Mouse (Mus musculus) neural tube, embryonic 15.5 days (tissue): Measurements from ENCODE around the gene Sart3. TPM values are rescaled to one million over a fixed set of nuclear protein-coding genes. Genes with fewer than 3 reads are reported as not detected.

ENCODE experiments used
- ATAC-seq: fragments of 200-750 bp; cut with Nextera tagmentation; 2 replicates; pipeline ENCODE4 v1.8.0; 2017; ENCODE audit warnings: mild to moderate bottlenecking, moderate TSS enrichment, moderate library complexity; ENCODE audit not compliant: low FRiP score
- H3K27ac ChIP-seq: fragments of 300-500 bp; sonication (generic); replicated peaks from 2 replicates; pipeline ENCODE4 v1.5.1; 2015; ENCODE audit warnings: mild to moderate bottlenecking, inconsistent platforms
- H3K27me3 ChIP-seq: fragments of 300-500 bp; sonication (generic); replicated peaks from 2 replicates; pipeline ENCODE4 v1.6.1; 2015; ENCODE audit warnings: inconsistent platforms
- H3K36me3 ChIP-seq: fragments of 300-500 bp; sonication (generic); 2 replicates; pipeline ENCODE4 v1.6.1; 2015; ENCODE audit warnings: inconsistent platforms
- H3K4me1 ChIP-seq: fragments of 300-500 bp; sonication (generic); 2 replicates; pipeline ENCODE4 v1.6.1; 2015; ENCODE audit warnings: inconsistent platforms
- H3K4me2 ChIP-seq: fragments of 300-500 bp; sonication (generic); 2 replicates; pipeline ENCODE4 v1.6.1; 2015; ENCODE audit warnings: inconsistent platforms, mild to moderate bottlenecking, moderate library complexity
- H3K4me3 ChIP-seq: fragments of 300-500 bp; sonication (generic); replicated peaks from 2 replicates; pipeline ENCODE4 v1.5.1; 2015; ENCODE audit warnings: mild to moderate bottlenecking, inconsistent platforms
- H3K9ac ChIP-seq: fragments of 300-500 bp; sonication (generic); replicated peaks from 2 replicates; pipeline ENCODE4 v1.6.1; 2015; ENCODE audit warnings: mild to moderate bottlenecking, inconsistent platforms
- H3K9me3 ChIP-seq: fragments of 300-500 bp; sonication (generic); replicated peaks from 2 replicates; pipeline ENCODE4 v1.6.1; 2016; ENCODE audit warnings: inconsistent platforms
- WGBS: fragments of 180-500 bp; shearing (Covaris S2); methylation state at CpG from one replicate; pipeline ENCODE4 v1.1.7; 2015; ENCODE audit warnings: mixed read lengths; 5-methylcytosine and 5-hydroxymethylcytosine counted together
- polyA plus RNA-seq: library from polyadenylated mRNA; unstranded; fragments of >200 nt; fragmentation: Nextera tagmentation; extraction: Ambion mirVana; gene quantifications from 2 replicates; pipeline ENCODE4 v1.2.1, GENCODE M21; 2015

Sart3 gene
- polyA plus RNA-seq, 1 experiment from 2014 or later = 40.7 TPM

DNA sequence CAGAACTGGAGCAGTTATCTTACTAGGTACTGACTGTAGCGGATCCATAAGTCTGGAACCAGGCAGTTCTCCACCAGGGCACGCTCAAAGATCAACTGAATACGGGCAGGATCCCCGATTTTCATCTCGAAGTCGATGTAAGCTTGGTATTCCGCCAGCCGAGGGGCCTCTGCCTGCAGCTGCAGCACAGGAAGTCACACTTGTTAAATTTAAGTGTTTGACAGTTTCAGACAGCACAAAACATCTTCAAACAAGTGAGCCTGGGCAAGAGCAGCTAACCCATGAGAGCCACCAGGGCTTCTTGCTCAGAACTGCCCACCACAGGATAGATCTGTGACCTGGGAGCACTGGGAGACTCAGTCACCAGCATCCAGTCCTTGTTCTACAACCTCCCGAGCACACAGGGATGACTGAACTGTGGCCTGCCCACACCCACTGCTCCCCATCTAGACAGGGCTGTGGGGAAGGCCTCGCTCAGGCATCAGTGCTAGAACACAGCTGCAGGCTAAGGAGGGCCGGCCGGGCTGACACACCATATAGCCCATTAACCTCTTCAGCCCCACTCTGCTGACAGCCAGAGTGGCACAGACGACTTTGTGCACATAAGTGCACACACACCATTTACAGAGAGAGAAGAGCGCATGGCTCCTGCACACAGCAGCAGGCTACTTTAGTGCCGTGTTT, 16.8 kb downstream of the Sart3 start:
- no peaks in the 10 kb centered on the region for H3K27me3 ChIP-seq
- H3K4me3 ChIP-seq = no peak overlapping the region
- H3K36me3 ChIP-seq = peaks cover 98% of the 10 kb centered on the region
- no peak overlapping the region for H3K27ac ChIP-seq
- no peak overlapping the region for H3K4me2 ChIP-seq
- H3K9me3 ChIP-seq = no peaks in the 10 kb centered on the region
- no peak overlapping the region for H3K9ac ChIP-seq
- no peaks in the 10 kb centered on the region for H3K4me1 ChIP-seq
- 93% methylated on average over 15 of the region's 15 CpGs for WGBS
- ATAC-seq = no peak

DNA sequence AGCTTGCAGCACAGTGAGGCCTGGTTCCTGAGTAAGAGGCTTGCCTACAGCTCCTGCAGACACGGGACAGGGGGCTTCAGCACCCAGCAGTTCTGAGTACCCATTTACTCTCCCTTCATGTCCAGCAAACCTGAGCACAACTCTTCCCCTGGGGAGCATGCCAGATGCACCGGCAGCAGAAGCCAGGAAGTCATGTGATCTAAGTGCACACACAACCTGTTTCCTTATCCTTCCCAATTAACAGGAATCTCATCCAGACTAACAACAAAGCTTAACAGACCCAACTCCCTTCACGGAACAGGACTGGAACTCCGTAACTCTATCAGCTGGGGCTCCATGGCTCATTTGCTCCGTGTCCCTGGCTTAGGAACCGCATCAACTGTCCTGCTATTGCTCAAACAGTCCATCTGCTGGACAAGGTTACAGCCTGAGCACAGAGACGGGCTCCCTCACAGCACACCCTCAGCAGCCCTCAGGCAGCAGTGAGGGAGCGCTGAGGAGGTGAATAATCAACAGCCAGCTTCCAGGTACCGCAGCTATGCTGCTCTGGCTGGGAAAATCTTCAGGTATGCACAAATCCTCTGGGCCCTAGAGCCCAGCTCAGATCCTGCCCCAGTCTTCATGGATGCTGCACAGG, 20.7 kb downstream of the Sart3 start:
- Histone ChIP-seq H3K27ac (no peak overlapping the region), H3K9ac (no peak overlapping the region), H3K36me3 (peaks cover 99% of the 10 kb centered on the region), H3K9me3 (no peaks in the 10 kb centered on the region), H3K4me2 (no peak overlapping the region), H3K4me3 (no peak overlapping the region), H3K4me1 (no peaks in the 10 kb centered on the region), H3K27me3 (no peaks in the 10 kb centered on the region)
- ATAC-seq = no peak
- WGBS = 86% methylated on average over 9 of the region's 9 CpGs

DNA sequence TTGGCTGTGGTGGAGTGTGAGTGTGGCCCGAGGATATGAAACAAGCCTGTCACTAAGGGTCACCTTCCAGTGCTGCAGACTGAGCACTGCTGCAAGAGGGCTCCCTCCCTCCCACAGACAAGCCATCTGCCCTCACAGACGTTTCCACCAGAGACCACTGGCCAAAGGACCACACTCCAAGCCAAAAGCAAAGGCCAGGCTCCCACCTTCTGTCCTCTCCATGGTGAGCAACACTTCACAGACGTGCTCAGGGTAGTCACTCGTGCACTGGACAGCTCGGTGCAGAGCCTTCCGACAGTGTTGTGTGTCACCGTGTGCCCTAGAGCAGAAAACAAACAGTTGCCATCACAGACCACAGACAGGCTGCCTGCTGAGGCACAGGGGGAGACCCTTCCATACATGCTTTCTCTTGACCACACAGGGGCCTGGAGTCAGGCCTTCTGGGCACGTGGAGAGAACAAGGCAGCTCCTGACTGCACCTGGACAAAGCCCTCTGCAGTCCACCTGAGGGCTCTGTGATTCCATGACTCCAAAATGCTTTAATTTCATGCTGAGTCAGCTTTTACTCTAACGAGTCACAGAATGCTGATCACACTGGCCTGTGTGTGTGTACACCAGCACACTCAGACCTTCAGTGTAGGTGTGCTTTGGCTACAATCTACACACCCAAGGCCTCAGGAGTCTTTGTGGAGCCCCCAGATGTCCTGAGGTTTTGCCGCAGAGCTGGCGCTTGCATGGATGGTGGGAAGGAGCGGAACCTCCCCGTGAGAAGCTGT, 23.6 kb downstream of the Sart3 start:
- ATAC-seq = no peak
- H3K36me3 ChIP-seq = peaks cover 98% of the 10 kb centered on the region
- H3K9me3 ChIP-seq = no peaks in the 10 kb centered on the region
- H3K27me3 ChIP-seq = no peaks in the 10 kb centered on the region
- no peak overlapping the region for H3K9ac ChIP-seq
- H3K4me1 ChIP-seq = no peaks in the 10 kb centered on the region
- no peak overlapping the region for H3K4me2 ChIP-seq
- WGBS = 96% methylated on average over 13 of the region's 13 CpGs
- H3K4me3 ChIP-seq = no peak overlapping the region
- H3K27ac ChIP-seq = no peak overlapping the region

DNA sequence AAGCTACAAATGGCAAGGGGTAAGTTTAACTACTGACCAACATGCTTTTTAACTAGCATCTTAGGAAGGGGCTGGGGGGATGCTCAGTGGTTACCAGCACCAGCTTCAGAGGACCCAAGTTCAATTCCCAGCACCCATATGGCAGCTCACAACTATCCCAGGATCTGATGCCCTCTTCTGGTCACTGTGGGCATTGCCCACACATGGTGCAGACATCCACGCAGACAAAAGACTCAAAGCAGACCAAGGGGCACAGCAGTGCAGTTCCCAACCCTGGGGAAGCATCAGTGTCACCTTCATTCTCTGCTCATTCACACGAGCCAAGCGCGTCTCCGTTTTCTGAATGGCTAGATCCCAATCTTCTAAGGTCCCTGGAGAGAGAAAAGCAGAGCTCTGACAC, 24.7 kb downstream of the Sart3 start:
- no peak for ATAC-seq
- 96% methylated on average over 5 of the region's 5 CpGs for WGBS
- H3K9me3 ChIP-seq = no peaks in the 10 kb centered on the region
- H3K4me3 ChIP-seq = no peak overlapping the region
- H3K27me3 ChIP-seq = no peaks in the 10 kb centered on the region
- peaks cover 98% of the 10 kb centered on the region for H3K36me3 ChIP-seq
- no peak overlapping the region for H3K27ac ChIP-seq
- H3K4me1 ChIP-seq = no peaks in the 10 kb centered on the region
- no peak overlapping the region for H3K9ac ChIP-seq
- H3K4me2 ChIP-seq = no peak overlapping the region

DNA sequence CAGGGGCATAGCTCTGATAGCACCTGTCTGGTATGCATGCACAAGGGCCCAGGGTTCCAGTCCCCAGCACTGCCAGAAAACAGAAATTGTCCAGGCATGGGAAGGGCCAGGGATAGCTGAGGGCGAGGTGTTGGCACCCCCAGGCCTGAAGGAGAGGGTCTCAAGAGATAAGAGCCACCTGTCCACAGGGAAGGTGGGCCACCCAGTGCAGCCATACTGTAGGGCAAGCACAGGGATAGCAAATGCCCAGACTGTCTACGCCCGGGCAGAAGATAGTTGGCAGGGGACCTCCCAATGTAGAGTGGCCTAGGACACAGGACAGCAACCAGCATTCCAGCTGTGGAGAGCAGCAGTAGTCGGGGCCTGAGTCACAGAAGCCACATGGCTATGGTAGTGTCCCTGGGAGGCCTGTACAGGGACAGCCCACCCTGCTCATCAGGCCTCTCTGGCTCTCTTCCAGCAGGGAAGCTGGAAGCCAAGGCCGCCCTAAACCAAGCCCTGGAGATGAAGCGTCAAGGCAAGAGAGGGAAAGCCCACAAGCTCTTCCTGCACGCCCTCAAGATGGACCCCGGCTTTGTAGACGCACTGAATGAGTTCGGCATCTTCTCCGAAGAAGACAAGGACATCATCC, 34.6 kb downstream of the Sart3 start:
- WGBS = 92% methylated on average over 11 of the region's 11 CpGs
- Histone ChIP-seq H3K36me3 (peaks cover 45% of the 10 kb centered on the region), H3K9ac (no peak overlapping the region), H3K4me2 (no peak overlapping the region), H3K27ac (no peak overlapping the region), H3K4me1 (peaks cover 28% of the 10 kb centered on the region), H3K9me3 (no peaks in the 10 kb centered on the region), H3K27me3 (no peaks in the 10 kb centered on the region), H3K4me3 (no peak overlapping the region)
- no peak for ATAC-seq

DNA sequence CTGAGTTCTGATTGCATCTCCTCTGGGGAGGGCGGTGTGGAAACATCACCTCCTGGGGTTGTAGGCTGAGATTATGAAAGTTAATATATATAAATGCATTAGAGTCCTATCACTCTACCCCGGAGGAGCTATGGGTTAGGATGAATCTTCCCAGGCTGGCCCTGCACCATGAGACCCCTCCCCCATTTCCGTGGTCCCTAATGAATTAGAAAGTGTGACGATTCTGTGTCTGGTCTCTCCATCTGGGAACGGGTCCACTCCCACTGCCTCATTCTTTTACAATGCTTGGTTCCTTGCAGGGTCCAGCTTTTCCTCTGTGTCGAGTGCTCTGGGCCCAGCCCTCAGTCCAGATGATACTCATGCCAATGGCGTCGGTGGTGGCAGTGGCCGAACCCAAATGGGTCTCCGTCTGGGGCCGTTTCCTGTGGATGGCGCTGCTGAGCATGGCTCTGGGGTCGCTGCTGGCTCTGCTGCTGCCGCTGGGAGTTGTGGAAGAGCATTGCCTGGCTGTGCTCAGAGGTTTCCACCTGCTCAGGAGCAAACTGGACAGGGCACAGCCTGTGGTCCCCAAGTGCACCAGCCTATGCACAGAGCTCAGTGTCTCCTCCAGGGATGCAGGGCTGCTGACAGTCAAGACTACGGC, 35.7 kb downstream of the Sart3 start:
- Histone ChIP-seq H3K27ac (peak overlapping the region; percentile 98), H3K9ac (peak overlapping the region; percentile 74), H3K9me3 (no peaks in the 10 kb centered on the region), H3K4me2 (peak overlapping the region; percentile 86), H3K4me3 (peak overlapping the region; percentile 66), H3K27me3 (no peaks in the 10 kb centered on the region), H3K4me1 (peaks cover 28% of the 10 kb centered on the region), H3K36me3 (peaks cover 34% of the 10 kb centered on the region)
- ATAC-seq = no peak
- 41% methylated on average over 15 of the region's 15 CpGs for WGBS

DNA sequence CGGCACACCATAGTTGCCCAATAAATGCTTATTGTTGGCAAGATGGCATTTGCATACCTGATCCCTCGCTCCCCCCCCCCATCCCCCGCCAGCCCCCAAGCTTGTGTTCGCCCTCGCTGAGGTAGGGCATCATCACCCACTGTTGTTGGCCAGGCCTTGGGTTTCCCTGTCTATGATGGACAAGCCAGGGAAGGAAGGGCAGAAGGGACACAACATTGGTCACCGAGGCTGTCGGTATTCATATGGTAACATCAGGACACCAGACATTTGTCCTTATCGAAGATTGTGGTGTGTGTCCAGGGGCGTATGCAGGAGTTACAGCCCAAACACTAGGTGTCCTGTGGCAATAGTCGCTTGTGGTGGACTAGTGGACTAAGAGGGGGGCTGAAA, 36.2 kb downstream of the Sart3 start:
- ATAC-seq = peak; percentile 32; the same call in 1 of the 2 replicates
- peak overlapping the region; percentile 98 for H3K27ac ChIP-seq
- H3K9ac ChIP-seq = peak overlapping the region; percentile 74
- H3K27me3 ChIP-seq = no peaks in the 10 kb centered on the region
- H3K36me3 ChIP-seq = peaks cover 29% of the 10 kb centered on the region
- 3% methylated on average over 10 of the region's 10 CpGs for WGBS
- no peaks in the 10 kb centered on the region for H3K9me3 ChIP-seq
- H3K4me1 ChIP-seq = peaks cover 28% of the 10 kb centered on the region
- peak overlapping the region; percentile 66 for H3K4me3 ChIP-seq
- peak overlapping the region; percentile 86 for H3K4me2 ChIP-seq

DNA sequence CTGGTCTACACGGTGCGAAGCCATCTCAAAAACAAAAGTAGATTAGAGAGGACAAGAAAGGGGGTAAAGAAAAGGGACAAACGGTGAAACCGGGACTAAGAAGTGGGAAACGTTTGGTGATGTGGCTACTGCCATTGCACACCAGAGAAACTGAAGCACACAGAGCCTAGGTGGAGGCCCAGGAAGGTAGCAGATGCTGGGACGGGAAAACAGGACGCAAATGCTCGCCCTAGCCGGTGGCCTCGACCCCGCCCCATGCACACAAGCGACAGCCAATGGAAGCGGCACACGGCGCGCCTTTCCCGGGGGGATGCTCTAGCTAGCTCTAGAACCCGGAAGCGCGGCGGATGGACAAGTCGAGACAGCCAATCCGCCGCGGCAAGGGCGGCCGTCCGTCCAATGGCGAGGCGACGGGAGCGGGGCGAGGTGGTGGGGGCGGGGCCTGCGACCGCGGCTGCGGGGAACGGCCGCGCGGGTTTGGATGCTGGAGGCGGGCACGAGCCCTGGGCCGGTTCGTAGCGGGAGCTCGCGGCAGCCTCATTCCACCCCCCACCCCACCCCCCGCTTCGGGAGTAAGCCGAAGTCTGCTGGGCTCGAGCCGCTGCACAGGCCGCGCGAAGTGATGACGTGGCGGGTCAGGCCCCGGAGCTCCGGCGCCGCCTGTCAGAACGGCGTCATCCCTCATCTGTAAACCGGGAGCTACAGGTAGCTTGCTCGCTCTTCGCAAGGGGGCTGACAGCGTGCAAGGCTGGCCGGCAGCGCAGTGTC, 36.8 kb downstream of the Sart3 start, which contains the start of gene Ficd:
Gene Ficd, plus strand, starts transcription at position 459 of the 768 bp plus-strand sequence.
- H3K4me2 ChIP-seq = peak within 1 kb of the TSS; percentile 86
- WGBS = under 1% methylated on average over 69 of the region's 71 CpGs
- ATAC-seq = peak; percentile 94
- H3K4me3 ChIP-seq = peak within 1 kb of the TSS; percentile 66
- peak within 1 kb of the TSS; percentile 98 for H3K27ac ChIP-seq
- H3K9ac ChIP-seq = peak within 1 kb of the TSS; percentile 74
- peaks cover 24% of the 10 kb centered on the region for H3K36me3 ChIP-seq
- H3K9me3 ChIP-seq = no peaks in the 10 kb centered on the region
- no peaks in the 10 kb centered on the region for H3K27me3 ChIP-seq
- peaks cover 33% of the 10 kb centered on the region for H3K4me1 ChIP-seq

DNA sequence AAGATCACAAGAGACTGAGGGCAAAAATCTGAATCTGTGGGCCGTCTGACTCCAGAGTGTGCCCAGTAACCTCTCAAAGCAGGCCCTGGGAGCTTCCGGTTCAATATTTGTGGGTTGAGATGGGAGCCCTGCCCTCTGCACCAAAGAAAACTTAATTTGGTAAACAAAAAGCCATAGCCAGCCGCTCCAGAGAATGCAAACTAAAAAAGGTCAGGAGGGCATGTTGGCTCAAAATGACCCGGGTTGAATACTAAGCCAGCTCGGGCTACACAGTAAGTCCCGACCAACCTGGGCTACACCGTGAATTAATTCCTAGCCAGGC, 37.3 kb downstream of the Sart3 start:
- H3K9ac ChIP-seq = peak overlapping the region; percentile 21
- peak overlapping the region; percentile 66 for H3K4me3 ChIP-seq
- H3K27ac ChIP-seq = peak overlapping the region; percentile 98
- peak overlapping the region; percentile 86 for H3K4me2 ChIP-seq
- no peaks in the 10 kb centered on the region for H3K9me3 ChIP-seq
- H3K27me3 ChIP-seq = no peaks in the 10 kb centered on the region
- 32% methylated on average over 7 of the region's 7 CpGs for WGBS
- H3K36me3 ChIP-seq = peaks cover 19% of the 10 kb centered on the region
- H3K4me1 ChIP-seq = peaks cover 38% of the 10 kb centered on the region
- ATAC-seq = 0 out of 2 replicates have a peak, but pooled peaks have one; percentile 33

DNA sequence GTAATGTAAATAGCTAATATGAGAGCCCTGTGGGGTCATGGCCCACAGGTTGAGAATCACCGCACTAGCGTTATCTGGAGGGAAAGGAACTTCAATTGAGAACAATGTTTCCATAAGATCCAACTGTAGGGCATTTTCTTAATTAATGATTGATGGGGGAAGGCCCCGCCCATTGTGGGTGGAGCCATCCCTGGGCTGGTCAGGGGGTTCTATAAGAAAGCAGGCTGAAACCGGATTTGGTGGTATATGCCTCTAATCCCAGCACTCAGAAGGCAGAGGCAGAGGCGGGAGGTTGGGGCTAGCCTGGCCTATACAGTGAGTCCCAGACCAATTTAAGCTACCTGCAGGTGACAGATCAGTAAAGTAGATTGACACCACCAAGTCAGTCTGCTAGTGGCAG, 37.9 kb downstream of the Sart3 start:
- no peak overlapping the region for H3K9ac ChIP-seq
- H3K4me2 ChIP-seq = no peak overlapping the region; the same call in 1 of the 2 replicates
- peaks cover 13% of the 10 kb centered on the region for H3K36me3 ChIP-seq
- ATAC-seq = no peak
- H3K4me3 ChIP-seq = no peak overlapping the region
- 0 out of 2 replicates have a peak overlapping the region, but pooled peaks have one; percentile 98 for H3K27ac ChIP-seq
- peaks cover 38% of the 10 kb centered on the region for H3K4me1 ChIP-seq
- H3K9me3 ChIP-seq = no peaks in the 10 kb centered on the region
- 71% methylated on average over 5 of the region's 5 CpGs for WGBS
- no peaks in the 10 kb centered on the region for H3K27me3 ChIP-seq
